Mouse (Mus musculus) CD4-positive, CD25-positive, alpha-beta regulatory T cell, adult 4 months (primary cell): Measurements from ENCODE around the gene Coq8a. TPM values are rescaled to one million over a fixed set of nuclear protein-coding genes. Genes with fewer than 3 reads are reported as not detected.

Source experiments
- ATAC-seq: one replicate; pipeline ENCODE4 v1.8.0; 2017
- polyA plus RNA-seq, 2 experiments: library from polyadenylated mRNA; unstranded; fragments of 100-300 nt; shearing (Covaris generic); gene quantifications; one replicate each; pipeline ENCODE4 v1.2.1; 2017

Gene Coq8a
- polyA plus RNA-seq, 2 experiments from 2014 or later, result 46.1 to 67.9 TPM

DNA sequence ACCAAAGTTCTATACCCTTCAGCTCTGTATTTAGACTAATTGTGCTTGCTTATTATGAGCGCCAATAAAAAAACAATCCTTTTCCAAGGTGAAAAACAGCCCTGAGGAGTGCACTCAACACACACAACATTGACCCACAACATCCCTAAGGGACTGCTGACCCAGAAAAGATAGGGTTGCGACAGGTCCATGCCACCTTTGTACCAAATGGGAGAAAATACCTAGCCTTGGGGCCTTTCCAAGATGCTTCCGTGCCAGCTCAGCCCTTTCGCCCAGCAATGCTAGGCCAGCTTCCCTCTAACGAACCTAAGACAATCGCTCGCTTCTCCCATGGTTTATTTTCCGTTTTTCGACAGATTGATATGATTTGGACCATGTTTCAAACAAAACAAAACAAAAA is 2.9 kb downstream of the Coq8a start:
- no peak for ATAC-seq

DNA sequence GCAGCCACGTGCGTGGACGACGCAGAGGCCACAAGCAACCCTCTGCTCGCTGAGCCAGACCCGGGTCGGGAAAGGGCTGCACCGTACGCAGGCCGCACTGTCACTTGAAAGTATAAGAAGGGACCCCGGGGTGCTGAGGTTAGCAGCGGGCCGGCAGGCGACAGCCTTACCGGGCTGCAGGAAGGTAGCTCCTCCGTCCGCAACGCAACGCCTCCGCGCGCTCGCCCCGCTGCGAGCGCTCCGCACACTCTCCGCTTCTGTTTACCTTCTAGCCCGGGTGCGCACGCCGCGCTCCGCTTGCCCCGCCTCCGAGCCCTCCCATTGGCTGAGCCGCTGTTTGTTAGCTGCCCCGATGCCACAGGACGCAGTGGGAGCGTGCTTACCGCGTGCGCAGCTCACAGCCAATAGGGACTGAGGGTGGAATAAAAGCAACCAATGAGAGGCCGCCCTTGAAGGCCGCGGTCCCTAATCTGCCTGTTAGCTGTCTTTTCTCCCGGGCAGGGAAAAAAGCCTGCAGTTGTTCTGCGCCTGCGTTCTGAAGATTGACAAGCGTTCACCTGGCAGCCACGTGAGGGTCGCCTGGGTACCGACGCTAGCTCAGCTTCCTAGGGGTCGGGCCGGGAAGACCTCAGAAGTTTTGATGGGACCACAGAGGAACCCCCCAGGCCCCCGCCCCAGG is 3.6 kb downstream of the Coq8a start:
- peak; percentile 89 for ATAC-seq

DNA sequence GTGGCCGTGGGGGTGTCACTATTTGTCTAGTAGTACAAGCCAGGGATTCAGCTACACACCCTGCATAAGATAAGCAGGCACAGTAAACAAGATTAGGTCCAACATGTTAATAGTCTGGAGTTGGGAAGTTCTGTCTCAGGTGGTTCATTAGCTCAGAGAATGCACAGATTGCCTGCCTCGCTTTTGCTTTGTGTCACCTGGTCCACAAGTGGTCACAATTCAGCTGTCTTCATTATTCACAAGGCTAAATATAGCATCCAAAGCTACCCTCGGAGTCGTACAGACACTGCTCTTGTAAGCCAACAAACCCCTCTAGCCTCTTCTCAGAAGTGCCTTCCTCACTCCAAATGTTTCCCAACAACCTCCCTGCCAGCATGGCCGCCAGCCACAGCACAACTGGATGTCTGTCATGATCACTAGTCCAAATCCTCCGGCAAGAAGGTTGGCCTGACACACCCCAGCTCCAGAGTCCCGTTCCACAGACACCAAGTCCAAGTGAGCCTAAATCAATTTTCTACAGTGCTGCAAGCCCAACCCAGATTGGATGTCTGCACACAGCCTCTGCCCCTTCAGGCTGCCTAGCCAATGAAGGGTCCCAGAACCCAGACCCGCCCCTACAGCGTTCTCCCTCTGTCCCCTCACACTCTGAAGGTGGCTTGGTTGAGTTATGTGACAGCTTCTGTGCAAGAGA is 4.5 kb downstream of the Coq8a start:
- ATAC-seq, result no peak

DNA sequence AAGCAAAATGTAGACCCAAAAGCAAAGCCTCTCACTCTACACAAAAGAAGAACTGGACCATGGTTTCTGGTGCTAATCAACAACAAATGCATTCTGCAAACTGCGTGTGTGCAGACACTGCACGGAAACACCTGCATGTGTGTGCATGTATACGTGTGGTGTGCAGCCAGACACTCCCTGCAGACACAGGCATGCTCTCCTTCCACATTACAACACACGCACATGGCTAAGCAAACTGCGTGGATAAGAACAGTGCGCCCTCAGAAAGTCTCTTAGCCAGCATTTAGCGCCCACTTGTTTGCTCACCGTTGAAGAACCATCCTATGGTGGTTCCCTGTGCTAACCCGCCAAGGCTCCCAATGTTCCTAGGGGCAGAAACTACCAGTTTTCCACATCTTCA is 5.4 kb downstream of the Coq8a start:
- ATAC-seq, result no peak

DNA sequence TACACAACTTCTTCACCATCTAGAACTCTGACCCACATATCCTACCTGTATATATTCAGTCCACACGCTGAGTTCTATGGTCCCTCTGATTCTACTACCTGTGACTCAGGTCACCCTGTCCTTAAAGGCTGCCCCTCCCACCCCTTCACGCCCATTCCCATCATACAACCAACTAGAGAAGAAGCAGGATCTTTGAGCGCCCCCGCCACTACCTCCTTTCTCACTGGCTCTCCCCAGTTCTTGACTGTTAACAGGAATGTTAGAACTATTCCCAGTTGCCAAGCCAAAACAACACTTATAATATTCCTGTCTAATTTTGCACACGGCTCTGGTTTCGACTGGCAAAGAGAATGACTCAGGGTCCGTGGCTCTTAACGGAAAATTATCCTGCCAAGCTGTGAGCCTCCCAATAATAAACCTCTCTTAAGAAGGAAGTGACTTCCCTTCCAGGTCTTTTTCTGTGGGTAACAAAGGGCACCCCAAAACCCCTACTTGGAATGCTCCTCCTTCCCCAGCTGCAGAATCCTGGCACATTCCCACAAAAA is 5.9 kb downstream of the Coq8a start:
- ATAC-seq, result no peak

DNA sequence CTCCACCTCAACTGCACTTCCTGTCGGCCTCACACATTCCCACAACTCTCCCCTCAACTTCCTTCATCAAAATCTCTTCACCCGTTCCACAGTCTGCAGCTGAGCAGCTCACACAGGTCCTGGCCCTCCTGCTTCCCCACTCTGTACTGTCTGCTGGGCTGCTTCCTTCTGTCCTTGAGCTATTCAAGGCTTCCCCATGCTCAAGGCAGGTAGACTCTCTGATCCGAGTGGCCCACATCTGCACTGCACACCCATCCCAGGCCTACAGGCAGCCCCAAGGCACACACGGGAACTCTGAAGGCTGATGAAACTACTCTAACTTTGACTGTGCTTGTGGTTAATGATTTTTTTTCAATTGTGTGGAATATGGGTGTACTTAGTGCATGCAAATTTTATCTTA is 6.5 kb downstream of the Coq8a start:
- no peak for ATAC-seq

DNA sequence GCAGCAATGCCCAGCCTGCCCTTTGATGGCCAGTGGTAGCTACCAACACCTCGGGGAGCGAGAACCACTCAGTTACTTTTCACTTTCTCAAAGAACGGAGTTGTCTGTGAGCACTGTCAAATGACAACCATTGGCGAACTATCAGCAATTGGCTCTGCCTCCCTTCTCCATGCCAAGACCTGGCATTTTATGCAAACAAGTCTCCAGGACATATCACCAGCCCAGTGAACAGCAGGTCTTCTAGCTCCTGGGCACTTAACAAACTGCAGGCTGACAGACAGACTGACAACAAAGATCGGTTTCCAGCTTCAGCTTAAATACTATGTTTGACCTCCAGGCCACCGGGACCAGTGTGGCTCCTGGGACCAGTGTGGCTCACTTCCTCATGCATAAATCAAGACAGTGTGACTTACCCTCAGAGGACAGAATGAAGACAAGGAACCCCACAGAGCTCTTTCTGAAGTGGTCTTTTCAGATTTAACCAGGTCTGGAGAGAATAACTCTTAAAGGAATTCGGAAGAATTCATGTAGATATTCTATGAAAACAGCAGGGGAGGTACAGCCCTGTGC is 7.7 kb downstream of the Coq8a start:
- ATAC-seq, result no peak

DNA sequence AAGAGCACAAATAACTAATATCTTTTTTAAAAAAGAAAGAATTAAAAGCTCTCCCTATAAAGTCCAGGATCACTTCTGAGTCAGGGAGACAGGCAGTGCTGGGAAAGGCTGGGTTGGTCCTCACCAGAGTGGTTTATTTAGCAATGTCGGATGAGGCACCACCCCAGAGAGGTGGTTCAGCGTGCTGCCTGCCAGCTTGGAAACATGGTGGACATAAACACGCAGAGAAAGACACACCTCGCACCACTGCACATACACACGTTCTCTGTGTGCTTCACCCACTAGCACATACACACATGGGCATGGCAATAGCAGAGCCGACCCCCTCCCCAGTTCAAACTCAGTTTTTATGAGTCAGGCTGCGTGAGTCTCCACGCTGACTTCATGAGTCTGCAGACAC is 8.3 kb downstream of the Coq8a start:
- no peak for ATAC-seq

DNA sequence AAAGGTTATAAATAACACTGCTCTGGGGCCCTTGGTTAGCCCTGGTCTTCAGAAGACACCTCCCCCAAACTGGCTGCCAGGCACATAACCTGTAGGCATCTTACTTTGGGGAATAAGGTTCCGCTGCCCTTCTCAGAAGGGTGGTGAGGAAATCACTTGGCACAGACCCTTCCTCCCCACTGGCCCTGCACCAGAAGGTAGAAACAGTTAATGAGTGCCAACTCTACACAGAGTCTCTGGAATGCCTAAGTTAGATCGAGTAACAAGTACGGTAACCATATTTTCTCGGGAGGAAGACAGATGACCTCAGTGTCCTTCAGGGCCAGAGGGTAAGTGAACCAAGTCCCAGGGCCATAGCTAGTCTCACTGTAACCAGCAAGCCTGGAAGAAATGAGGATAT is 10.5 kb downstream of the Coq8a start:
- no peak for ATAC-seq

DNA sequence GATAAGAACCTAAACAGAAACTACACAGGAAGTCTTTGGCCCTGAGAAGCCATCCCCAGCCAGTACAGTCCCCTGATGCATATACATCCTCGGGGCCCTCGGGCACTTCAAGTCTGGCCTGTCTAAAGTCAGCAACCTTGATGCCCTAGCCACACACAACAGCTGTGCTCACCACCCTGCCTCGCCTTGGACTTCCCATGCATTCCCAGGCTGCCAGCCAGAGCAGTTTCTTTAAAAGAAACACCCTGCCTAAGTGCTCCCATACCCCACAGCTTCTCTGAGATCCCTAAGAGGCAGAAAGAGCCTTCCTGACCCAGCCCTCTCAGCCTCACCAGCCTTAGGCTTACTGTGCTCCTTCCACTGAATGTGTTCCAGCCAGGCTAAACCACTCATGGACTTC is 13.0 kb downstream of the Coq8a start:
- ATAC-seq, result no peak

DNA sequence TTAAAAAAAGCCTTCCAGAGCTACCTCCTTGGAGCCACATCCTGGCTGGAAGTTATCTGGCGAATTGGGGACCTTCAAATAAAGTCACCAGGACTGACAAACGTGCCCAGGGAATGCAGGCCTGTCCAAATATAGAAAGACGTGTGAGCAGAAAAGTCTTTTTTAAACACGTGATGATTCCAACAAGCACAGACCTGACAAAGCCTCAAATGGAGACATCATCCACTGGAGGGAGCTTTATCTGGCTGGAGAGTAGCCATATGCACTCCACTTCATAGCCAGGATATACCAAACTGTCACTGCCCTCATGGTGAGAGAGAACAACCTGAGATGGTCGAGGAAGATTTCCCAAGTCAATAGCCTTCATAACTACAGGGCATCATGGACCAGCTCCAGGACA is 13.5 kb downstream of the Coq8a start:
- no peak for ATAC-seq

DNA sequence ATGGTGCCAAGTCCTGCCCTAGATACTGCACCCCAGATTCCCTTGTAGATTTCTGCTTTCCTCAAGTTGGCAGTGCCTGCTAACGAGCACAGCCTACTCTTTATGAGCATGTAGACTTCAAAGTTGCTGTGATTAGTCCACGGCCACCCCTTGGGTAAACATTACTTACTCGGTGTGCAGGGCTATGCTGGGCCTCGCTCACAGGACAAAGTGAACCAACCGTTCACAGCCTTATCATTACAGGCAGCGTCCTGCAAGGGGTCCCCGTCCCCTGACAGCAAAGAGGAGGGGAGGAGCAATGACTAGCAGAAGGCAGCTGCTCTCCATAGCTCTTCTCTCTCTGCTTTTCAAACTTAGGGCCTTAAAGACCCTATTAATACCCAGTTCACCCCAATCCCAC is 14.6 kb downstream of the Coq8a start:
- ATAC-seq, result no peak

DNA sequence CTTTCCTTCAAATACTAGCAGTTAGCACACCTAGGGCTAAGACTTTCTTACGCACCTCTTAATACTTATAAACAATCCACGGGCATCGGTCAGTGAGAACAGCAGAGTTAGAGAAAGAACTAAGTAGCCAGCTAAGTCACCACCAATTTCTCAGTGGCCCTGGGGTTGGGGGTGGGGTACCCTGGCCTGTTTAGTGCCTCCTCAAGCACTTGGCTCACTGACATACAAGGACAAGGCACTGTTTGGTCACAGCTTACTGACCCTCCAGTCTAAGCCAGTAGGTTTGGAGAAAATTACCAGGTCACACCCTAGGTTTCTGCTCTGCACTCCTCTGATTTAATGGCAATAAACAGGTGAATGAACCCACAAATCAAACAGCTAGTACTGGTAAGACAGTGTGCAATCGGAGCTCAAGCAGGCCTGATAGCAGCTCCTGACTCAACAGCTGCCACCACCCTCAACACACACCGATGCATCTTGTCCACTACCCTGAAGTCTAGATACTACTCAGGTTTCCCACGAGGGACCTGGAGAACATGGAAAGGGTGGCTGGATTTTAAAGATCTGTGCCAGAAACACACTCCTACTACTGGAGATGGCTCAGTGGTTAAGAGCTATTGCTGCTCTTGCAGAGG is 15.8 kb downstream of the Coq8a start:
- no peak for ATAC-seq

DNA sequence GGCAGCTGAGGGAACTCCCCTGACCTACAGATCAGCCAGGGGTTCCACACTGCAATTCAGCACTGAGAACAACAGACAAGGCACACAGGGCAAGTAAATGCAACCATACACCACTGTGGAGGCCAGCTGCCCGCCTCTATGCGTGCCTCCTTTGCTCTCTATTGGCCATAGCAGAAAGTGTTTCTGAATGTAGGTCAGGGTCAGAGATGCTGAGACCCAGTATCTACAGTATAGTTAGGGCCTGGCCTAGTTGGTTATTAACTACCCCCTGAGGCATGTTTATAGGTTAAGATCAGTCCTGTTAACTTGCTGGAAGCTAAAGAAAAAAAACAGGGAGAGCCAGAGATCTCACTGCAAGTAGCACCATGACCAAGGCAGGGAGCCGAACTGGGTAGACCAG is 16.7 kb downstream of the Coq8a start:
- no peak for ATAC-seq

DNA sequence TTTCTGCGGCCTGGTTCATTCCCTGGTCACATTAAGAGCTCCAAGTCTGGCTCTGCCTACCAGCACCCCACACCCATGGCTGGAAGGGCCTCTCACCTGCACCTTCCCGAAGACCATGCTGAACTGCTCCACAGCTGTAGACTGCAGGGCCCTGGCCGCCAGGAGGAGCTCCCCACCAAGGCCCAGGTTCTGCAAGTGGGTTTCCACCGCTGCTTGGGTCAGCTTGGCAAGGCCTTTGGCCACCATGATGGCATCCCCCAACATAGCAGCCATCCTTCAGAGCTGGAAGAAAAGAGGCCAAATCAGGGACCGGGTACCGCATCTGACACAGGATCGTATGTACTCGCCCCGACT is 17.5 kb downstream of the Coq8a start:
- ATAC-seq, result no peak

DNA sequence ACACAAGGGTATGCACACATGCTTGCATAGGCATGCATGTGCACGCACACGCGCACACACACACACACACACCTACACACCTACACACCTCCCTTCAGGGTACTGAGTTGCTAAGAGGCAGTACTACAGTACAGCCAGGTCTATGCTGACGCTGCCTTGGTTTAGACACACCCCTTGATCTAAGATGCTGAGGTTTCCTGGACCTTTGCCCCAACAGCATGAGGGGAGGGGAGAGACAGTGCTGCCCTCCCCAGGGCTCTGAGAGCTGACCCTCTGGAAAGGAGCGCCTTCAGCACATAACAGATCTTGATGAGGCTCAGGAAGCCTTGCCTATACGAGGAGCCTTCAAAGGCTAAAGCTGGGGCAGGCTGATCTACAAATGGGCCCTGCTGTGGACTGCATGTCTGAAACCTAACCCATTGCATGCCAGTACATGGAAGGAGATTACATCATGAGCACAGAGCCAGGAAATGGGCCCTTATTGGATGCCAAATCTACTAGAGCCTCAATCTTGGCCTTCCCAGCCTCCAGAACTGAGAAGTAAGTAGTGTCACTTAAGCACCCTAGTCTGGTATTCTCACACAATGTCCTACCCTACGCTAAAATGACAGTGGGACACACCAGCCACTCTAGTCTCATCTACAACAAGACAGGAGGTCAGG is 18.0 kb downstream of the Coq8a start:
- no peak for ATAC-seq

DNA sequence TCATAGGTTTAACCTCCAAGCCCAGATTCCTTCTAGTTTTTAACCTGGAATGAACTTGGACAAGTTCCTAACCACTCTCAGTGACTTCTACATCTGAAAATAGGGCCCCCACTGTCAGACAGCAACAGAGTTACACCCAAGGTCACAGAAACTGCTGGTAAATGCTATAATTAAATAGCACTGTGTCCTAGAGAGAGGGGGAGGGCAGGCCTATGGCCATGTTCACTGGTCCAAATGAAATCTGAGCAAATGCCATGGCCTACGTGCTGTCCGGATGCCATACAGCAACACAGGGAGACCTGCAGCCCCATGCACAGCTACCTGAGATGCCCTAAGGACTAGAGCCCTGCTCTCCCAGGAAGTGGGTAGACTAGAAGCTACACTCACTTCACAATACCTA is 19.6 kb downstream of the Coq8a start:
- no peak for ATAC-seq

DNA sequence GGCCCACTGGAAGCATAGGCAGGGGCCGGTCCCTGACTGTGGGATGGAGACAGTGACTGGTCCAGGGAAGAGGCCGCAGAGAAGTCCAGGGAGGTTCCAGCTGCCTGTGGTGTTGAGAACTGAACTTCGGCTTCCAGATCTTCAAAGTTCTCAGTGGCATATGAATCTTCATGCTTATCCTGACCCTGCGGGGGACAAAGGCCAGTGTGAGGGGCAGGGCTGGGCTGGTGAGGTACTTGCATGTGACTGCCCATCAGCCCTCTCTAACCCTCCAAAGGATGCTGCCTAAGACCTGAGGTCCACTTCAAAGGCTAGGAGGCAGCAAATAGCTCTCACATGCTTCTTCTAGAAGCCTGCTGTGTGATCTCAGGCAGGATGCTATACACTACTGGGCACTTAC is 20.3 kb downstream of the Coq8a start:
- no peak for ATAC-seq

DNA sequence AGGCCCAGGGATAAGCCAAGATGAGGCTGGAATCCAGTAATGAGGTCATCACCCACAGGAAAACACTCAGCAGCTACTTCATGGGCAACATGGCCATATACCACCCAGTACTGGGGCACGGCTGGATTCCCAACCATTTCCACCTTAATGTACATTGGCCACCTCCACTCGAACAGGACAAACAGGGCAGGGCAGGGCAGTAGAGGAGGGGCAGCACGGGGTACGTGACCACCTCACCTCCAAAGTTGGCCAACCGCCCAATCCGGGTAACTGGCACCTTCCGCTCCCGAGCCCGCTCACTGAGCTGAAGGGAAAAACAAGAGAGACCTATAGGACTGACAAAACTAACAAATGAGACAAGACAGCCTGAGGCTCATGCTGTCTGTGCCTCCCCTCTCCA is 21.1 kb downstream of the Coq8a start:
- no peak for ATAC-seq

DNA sequence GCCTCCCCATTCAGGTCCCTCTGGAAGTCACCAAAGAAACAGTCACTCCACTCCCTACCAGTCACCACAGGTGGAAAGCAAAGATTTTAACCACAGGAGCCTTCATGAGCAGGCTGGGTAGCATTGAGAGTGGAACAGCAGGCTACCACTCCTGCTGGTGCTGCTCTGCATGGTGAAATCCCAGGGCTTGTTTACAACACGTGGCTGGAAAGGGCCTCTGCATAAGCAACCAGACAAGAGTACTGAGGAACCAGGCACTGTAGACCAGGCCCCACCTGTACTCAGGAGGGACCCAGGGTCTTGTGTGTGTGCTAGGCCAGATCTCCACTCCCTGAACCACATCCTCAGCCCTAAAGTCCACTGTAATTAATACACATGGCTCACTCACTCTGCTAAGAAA is 22.6 kb downstream of the Coq8a start:
- no peak for ATAC-seq

DNA sequence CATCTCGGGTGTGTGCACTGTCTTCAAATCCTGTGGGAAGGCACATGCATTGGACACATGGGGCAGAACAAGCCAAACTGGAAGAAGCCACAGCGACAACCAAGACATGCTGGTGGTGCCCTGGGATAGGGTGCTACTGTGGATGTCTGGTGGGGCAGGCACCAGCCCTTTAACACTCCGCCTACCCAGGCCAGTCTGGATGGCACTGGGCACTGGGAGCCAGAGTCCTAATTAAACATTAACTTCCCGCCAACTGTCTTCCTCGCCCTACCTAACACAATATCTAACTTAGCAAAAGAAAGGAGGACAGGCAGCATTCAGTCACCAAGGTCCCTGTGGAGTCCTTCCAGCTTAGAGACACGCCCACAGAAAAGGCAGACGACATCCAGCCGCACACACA is 23.8 kb downstream of the Coq8a start:
- ATAC-seq, result no peak

DNA sequence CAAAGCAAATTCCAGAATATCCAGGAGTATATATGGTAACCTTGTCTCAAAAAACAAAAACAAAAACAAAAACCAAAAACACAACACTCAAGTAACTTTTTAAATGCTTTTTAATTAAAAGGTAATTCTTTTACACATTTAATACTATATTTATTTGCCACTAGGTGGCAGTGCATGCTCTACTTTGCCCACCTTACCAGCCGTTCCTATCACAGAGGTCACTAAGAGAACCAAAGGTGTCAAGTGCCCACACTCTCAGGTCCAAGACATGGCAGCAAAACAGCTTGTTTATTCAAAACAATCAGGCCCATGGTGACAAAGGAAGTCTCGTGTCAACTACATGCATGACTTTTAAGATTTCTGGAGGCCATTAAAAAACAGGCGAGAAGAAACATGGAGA is 24.2 kb downstream of the Coq8a start:
- peak; percentile 70 for ATAC-seq

DNA sequence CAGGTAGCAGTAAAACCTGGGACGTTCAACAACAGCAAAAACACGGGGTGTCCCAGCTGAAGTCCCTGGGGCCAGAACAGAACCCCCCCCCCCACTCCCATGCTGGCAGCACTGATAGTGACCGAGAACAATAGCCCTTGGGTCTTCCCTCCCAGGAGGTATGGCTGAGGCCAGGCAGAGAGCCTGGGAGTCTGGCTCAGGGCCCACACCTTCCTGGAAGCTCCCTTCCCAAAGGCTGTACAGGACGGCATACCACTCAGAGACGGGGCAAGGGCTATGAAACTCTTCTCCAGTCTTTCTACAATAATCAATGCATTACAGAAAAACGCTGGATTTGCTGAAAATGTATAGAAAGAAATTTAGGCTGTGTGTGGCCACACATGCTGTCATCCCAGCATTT is 24.7 kb downstream of the Coq8a start:
- ATAC-seq, result no peak
